Mouse (Mus musculus) v-Abl transformed pro-B cells (cell line): ENCODE data around the gene Rps3a1.

Source experiments
- in situ Hi-C, 2 experiments: fragments of 400-800 bp; cut with MboI; formaldehyde crosslinking; loops; one replicate each; pipeline ENCODE4 v1.15.1; 2025; ENCODE audit not compliant: unreplicated experiment in 2 of 2

Rps3a1 gene

GRCm38 (mm10) chr3:86122156-86122555, 20.3 kb downstream of the Rps3a1 start:
- in situ Hi-C loops, result loop anchor here (25.0 kb wide), 3 partner anchors 1185 to 1535 kb away; partner anchors contain the start of genes Arfip1 (in 1 of the 2) and Tigd4 (in 1 of the 2)

- in situ Hi-C loops, result loop anchor here (10.0 to 25.0 kb wide), 6 partner anchors 545 to 1775 kb away; partner anchors contain the start of genes Gatb (in 2 of the 2), Arfip1 (in 1 of the 2) and Tigd4 (in 1 of the 2)
These were observed 23.1 kb downstream of the Rps3a1 start for GRCm38 (mm10) chr3:86119237-86119932.

- in situ Hi-C loops, result loop anchor here (10.0 to 25.0 kb wide), 6 partner anchors 542 to 1772 kb away; partner anchors contain the start of genes Gatb (in 2 of the 2), Arfip1 (in 1 of the 2) and Tigd4 (in 1 of the 2)
These were observed 25.6 kb downstream of the Rps3a1 start for GRCm38 (mm10) chr3:86116951-86117350.

GRCm38 (mm10) chr3:86114659-86115338, 27.7 kb downstream of the Rps3a1 start:
- in situ Hi-C loops, result loop anchor here (5.0 to 25.0 kb wide), 7 partner anchors 407 to 1770 kb away; partner anchors contain the start of genes Gatb (in 2 of the 2), Arfip1 (in 1 of the 2) and Tigd4 (in 1 of the 2)

- in situ Hi-C loops, result loop anchor here (5.0 to 25.0 kb wide), 7 partner anchors 405 to 1768 kb away; partner anchors contain the start of genes Gatb (in 2 of the 2), Arfip1 (in 1 of the 2) and Tigd4 (in 1 of the 2)
These were observed 29.7 kb downstream of the Rps3a1 start for GRCm38 (mm10) chr3:86112766-86113165.

GRCm38 (mm10) chr3:86110077-86110476, 32.4 kb downstream of the Rps3a1 start:
- in situ Hi-C loops, result loop anchor here (5.0 to 25.0 kb wide), 7 partner anchors 403 to 1765 kb away; partner anchors contain the start of genes Gatb (in 2 of the 2), Arfip1 (in 1 of the 2) and Tigd4 (in 1 of the 2)

- in situ Hi-C loops, result loop anchor here (25.0 kb wide), 3 partner anchors 1172 to 1522 kb away; partner anchors contain the start of genes Arfip1 (in 1 of the 2) and Tigd4 (in 1 of the 2)
These were observed 33.4 kb downstream of the Rps3a1 start for GRCm38 (mm10) chr3:86109099-86109498.

DNA sequence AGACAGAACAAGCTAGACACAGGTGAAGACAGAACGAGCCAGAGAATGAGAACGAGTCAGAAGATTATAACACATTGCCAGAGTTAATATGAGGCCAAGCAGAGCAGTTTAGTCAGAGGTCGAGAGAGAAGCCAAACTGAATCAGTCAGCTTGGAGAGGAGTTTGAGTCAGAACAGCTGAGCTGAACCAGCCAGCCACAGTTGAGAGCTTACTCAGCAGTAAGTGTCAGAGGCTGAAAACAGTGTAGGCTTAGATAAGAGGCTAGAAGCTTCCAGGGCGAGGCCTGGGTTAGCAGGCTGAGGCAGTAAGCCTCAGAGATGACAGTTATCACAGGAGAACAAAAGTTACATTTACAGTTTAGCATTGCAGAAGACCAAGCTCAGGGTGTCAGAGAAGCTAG, 33.9 kb downstream of the Rps3a1 start:
- in situ Hi-C loops, result loop anchor here (25.0 kb wide), 3 partner anchors 1171 to 1521 kb away; partner anchors contain the start of genes Arfip1 (in 1 of the 2) and Tigd4 (in 1 of the 2)

DNA sequence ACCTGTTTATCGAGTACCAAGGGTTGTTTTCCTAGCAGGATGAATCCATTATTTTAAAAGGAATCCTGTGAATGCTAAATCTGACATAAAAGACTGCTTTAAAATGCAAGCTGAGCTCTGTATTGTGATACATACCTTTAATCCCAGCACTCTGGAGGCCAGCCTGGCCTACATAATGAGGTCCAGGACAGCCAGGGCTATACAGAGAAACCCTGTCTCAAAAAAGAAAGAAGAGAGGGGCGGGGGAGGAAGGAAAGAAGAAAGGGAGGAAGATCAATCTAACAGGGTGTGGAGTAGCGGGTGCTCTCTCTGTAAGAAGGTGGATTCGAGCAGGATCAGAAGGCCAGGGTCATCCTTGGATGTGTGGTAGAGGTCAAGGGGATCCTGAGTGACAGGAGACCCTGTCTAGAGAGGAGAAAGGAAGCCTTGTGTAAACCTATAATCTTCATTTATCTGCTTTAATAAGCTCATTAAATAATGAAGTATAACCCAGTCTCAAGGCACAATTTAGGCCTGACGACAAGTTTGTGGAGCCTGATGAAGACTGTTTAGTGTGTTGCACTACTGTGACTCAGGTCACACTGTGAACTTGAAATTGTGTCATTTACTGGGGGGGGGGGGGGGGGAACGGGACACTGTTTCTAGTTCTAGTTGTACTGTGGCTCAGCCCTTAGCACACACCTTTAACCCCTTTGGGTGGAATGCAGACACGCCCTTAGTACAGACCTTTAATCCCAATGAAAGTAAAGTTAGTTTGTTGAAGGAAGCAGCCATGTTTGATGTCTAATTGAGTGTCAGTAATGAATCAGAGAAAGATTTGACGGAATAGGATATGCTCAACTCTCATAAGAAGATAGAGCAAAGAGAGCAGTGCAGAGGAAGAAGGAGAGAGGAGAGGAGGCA, 34.6 kb downstream of the Rps3a1 start:
- in situ Hi-C loops, result loop anchor here (25.0 kb wide), 3 partner anchors 1171 to 1521 kb away; partner anchors contain the start of genes Arfip1 (in 1 of the 2) and Tigd4 (in 1 of the 2)

DNA sequence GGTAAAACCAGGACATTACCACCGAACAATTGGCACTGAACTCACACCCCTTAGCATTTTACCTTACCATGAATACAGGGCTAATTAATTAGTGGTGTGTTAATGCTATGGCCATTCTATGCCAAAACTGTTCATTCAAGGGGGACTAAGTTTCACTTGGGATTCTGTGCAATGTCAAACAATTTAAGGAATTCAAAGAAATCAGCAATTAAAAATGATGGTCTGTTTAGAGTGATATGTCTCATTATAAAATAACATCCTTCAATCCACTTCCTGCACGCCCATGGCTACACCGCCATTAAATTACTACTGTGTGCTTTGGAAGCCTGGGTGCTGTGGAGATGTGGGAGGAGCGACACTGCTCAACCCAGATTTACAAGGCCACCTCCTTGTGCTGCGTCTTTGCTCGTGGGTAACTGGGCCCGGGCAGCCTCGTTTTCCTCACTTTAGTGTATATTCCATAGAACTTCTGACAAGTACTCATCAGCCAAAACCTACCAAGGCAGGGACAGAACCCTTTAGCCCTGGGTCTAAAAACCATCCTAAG, 36.3 kb downstream of the Rps3a1 start:
- in situ Hi-C loops, result loop anchor here (25.0 kb wide), 3 partner anchors 1169 to 1519 kb away; partner anchors contain the start of genes Arfip1 (in 1 of the 2) and Tigd4 (in 1 of the 2)

DNA sequence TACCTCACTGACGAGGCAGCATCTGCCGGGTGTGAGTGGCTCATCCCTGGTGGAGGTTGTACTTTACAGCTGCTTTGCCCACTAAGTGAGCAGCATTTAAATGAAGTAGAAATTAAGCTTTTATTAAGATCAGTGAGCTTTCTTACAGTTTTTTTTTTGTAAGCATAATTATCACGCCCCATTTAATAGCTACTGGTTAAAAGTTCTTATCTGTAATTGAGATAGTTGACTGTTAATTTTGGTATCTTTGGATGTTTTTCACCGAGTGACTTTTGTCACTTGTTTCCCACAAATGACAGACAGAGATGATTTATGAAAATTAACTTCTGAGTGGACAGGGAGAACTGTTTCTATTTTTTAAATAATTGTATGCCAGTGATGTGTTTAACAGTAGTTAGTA, 37.6 kb downstream of the Rps3a1 start:
- in situ Hi-C loops, result loop anchor here (25.0 kb wide), 3 partner anchors 1168 to 1518 kb away; partner anchors contain the start of genes Arfip1 (in 1 of the 2) and Tigd4 (in 1 of the 2)

GRCm38 (mm10) chr3:86104433-86104832, 38.1 kb downstream of the Rps3a1 start:
- in situ Hi-C loops, result loop anchor here (25.0 kb wide), 3 partner anchors 1167 to 1517 kb away; partner anchors contain the start of genes Arfip1 (in 1 of the 2) and Tigd4 (in 1 of the 2)

DNA sequence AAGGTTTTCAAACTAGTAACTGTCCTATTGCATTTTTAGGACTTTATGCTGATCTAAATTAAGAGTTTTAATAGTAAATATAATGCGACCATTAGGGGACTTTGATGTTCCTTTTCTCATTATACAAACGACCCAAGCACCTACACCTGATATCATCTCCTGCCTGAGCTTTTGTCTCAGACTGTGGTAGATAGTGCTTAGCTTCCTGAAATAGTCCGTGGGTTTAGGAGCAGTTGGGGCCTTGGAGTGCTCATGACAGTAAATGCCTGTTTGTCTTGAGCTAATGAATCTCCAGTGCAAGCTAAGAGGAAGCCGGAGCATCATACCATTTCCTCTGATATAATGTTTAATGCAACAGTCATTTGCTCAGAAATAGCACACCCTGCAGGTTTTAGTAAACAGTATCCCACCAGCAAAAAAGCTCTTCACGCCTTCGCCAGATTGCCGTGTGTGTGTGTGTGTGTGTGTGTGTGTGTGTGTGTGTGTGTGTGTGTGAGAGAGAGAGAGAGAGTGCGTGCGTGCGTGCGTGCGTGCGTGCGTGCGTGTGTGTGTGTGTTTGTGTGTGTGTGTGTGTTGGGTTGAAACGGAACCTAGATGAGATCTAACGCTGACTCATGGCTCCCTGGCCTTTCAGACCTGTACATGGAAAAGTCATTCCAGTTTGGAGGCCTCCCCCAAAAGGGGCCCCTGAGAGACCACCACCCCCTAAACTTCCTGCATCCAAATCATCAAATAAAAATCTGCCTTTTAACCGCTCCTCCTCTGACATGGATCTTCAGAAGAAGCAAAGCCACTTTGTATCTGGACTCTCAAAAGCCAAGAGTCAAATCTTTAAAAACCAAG, 38.8 kb downstream of the Rps3a1 start:
- in situ Hi-C loops, result loop anchor here (25.0 kb wide), 3 partner anchors 1166 to 1516 kb away; partner anchors contain the start of genes Arfip1 (in 1 of the 2) and Tigd4 (in 1 of the 2)

GRCm38 (mm10) chr3:86101956-86102355, 40.5 kb downstream of the Rps3a1 start:
- in situ Hi-C loops, result loop anchor here (25.0 kb wide), 3 partner anchors 1165 to 1515 kb away; partner anchors contain the start of genes Arfip1 (in 1 of the 2) and Tigd4 (in 1 of the 2)

GRCm38 (mm10) chr3:86093907-86094306, 48.6 kb downstream of the Rps3a1 start:
- in situ Hi-C loops, result no loop called here

DNA sequence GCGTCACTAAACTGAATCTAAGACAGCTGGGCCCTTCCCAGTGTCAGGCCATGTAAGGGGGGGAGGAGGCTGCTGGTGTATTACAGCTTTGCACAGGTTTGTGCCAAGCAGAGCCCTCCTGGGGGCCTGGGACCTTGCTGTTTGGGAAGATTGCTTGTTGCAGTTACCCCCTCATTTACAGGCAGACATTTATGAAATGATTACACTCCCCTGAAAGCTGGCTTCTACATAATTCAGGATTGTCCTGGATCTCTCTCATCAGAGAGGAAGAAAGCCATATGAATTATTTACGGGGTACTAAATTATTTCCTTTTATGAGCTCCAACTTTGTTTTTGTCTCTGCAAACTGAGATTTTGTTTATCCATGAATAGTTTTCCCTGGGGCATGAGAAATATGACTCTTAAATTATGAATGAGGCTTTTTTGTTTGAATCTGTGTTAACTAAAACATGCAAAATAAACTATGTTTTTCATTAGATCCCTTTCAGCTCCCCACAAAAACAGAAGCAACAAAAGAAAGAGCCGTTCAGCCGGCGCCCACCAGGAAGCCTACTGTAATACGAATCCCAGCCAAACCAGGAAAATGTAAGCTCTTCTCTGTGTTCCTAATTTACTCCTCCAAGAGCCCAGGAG, 49.2 kb downstream of the Rps3a1 start:
- in situ Hi-C loops, result no loop called here
